Mouse (Mus musculus) thymus, adult 2 months (tissue): ENCODE data around the gene Rpia.

Source experiments
- CTCF ChIP-seq: fragments of 200-500 bp; IDR thresholded peaks from 2 replicates; pipeline ENCODE4 v1.5.1; 2012; ENCODE audit warnings: mild to moderate bottlenecking, control low read depth, low read length, moderate library complexity, borderline replicate concordance; ENCODE audit not compliant: control insufficient read depth, poor library complexity, insufficient read depth; ENCODE audit errors: extremely low read depth
- POLR2A ChIP-seq: fragments of 200-500 bp; IDR thresholded peaks from 2 replicates; pipeline ENCODE4 v1.6.1; 2012; ENCODE audit warnings: mild to moderate bottlenecking, low read length, control low read depth, moderate library complexity; ENCODE audit not compliant: control insufficient read depth, poor library complexity, insufficient read depth; ENCODE audit errors: extremely low read depth

DNA sequence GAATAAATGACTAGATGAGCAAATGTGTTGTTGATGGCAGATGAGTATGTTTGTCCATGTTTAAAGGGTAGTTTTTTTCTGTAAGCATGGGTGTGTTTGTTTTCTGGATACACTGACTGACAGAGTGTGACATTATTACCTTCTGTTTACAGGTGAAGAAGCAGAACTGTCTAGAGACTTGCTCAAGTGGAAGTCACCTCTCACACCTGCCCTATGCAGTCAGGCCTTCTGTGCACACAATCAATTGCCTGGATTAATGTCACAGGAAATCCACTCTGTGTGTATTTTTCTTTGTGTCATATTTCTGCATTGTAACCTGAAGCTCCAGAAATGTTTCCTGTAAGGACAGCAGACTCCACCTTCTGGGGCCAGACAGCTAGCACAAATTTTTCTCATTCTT is 51.5 kb downstream of the Rpia start:
- TF ChIP-seq POLR2A: no peak
- TF ChIP-seq CTCF: no peak
